Mouse (Mus musculus) heart, embryonic 12.5 days (tissue): ENCODE results near the gene Inf2. TPM values are rescaled to one million over a fixed set of nuclear protein-coding genes. Genes with fewer than 3 reads are reported as not detected.

Experiments used
- ATAC-seq: fragments of 200-750 bp; cut with Nextera tagmentation; 2 replicates; pipeline ENCODE4 v1.8.0; 2017; ENCODE audit warnings: moderate TSS enrichment, moderate library complexity; ENCODE audit not compliant: insufficient number of reproducible peaks, low FRiP score
- H3K27ac ChIP-seq: fragments of 300-500 bp; sonication (generic); 2 replicates; pipeline ENCODE4 v1.5.1; 2016; ENCODE audit warnings: mild to moderate bottlenecking, moderate library complexity; ENCODE audit not compliant: poor library complexity, severe bottlenecking
- H3K27me3 ChIP-seq: fragments of 300-500 bp; sonication (generic); replicated peaks from 2 replicates; pipeline ENCODE4 v1.6.1; 2016; ENCODE audit warnings: mild to moderate bottlenecking, moderate library complexity
- H3K36me3 ChIP-seq: fragments of 300-500 bp; sonication (generic); 2 replicates; pipeline ENCODE4 v1.6.1; 2016; ENCODE audit warnings: mild to moderate bottlenecking, moderate library complexity
- H3K4me1 ChIP-seq: fragments of 300-500 bp; sonication (generic); replicated peaks from 2 replicates; pipeline ENCODE4 v1.6.1; 2016; ENCODE audit warnings: mild to moderate bottlenecking
- H3K4me2 ChIP-seq: fragments of 300-500 bp; sonication (generic); 2 replicates; pipeline ENCODE4 v1.6.1; 2016; ENCODE audit warnings: mild to moderate bottlenecking, moderate library complexity
- H3K4me3 ChIP-seq: fragments of 300-500 bp; sonication (generic); 2 replicates; pipeline ENCODE4 v1.5.1; 2016; ENCODE audit warnings: mild to moderate bottlenecking
- H3K9ac ChIP-seq: fragments of 300-500 bp; sonication (generic); 2 replicates; pipeline ENCODE4 v1.6.1; 2016; ENCODE audit warnings: mild to moderate bottlenecking, moderate library complexity
- H3K9me3 ChIP-seq: fragments of 300-500 bp; sonication (generic); replicated peaks from 2 replicates; pipeline ENCODE4 v1.6.1; 2016; ENCODE audit warnings: mild to moderate bottlenecking, moderate library complexity
- WGBS: fragments of 180-500 bp; shearing (Covaris S2); methylation state at CpG from one replicate; pipeline ENCODE4 v1.1.7; 2016; 5-methylcytosine and 5-hydroxymethylcytosine counted together
- polyA plus RNA-seq: library from polyadenylated mRNA; unstranded; fragments of >200 nt; fragmentation: Nextera tagmentation; extraction: Ambion mirVana; gene quantifications from 2 replicates; pipeline ENCODE4 v1.2.1, GENCODE M21; 2016

Inf2 gene
- polyA plus RNA-seq, 1 experiment from 2014 or later, result 2.2 TPM

DNA sequence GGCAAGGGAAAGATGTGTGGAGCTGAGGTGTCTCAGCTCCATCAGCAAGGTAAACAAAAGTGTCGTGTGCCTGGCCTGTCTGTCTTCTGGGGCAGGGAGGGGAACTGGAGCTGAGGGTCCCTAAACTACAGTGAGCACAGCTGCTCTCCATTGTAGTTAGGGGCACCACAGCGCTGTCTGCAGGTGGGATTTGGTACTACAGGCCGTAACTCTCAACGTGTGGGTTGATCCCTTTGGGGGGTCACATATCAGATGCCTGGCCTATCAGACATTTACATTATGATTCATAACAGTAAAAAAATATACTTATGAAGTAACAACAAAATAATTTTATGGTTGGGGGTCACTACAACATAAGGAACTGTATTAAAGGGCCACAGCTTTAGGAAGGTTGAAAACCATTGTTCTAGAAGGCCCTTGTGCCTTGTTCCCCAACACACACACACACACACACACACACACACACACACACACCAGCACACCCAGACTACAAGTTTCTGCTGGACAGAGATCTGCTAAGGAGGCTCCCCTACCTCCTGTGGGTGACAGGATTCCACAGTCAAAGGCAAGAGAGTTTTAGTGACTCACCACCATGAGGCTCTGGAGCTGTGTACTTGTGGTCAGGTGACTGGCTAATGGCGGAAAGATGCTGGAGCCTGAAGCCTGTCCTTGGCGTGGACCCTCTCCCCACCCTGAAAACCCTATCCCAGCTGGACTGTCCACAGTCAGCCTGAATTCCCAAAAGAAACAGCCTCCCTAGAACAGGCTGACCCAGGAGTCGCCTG lies 38.7 kb downstream of the Inf2 start:
- 57% methylated on average over 7 of the region's 7 CpGs for WGBS
- no peak overlapping the region for H3K9ac ChIP-seq
- H3K27me3 ChIP-seq, result no peaks in the 10 kb centered on the region
- H3K4me1 ChIP-seq, result peaks cover 72% of the 10 kb centered on the region
- H3K4me3 ChIP-seq, result no peak overlapping the region
- no peaks in the 10 kb centered on the region; the same call in 1 of the 2 replicates for H3K36me3 ChIP-seq
- no peak overlapping the region for H3K4me2 ChIP-seq
- no peaks in the 10 kb centered on the region for H3K9me3 ChIP-seq
- H3K27ac ChIP-seq, result no peak overlapping the region
- no peak for ATAC-seq

DNA sequence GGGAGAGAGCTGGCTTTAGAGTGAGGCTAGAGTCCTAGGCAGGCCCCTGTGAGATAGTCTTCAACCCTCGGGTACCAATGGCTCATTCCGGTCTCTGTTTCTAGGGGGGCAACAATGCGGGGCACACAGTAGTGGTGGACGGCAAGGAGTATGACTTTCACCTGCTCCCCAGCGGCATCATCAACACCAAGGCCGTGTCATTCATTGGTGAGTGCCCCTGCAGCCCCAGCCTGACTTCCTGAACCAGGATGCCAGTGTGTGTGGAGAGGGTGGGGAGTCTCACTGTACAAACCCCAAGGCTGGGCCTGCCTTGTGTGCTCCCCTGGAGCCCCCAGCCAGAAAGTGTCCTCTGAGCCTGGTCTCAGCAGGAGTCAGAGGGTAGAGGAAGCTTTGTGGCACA lies 39.6 kb downstream of the Inf2 start:
- H3K27me3 ChIP-seq, result no peaks in the 10 kb centered on the region
- H3K9me3 ChIP-seq, result no peaks in the 10 kb centered on the region
- no peak overlapping the region for H3K9ac ChIP-seq
- H3K4me3 ChIP-seq, result no peak overlapping the region
- ATAC-seq, result no peak
- H3K4me1 ChIP-seq, result peaks cover 69% of the 10 kb centered on the region
- peak overlapping the region; percentile 32; the same call in 1 of the 2 replicates for H3K27ac ChIP-seq
- peak overlapping the region; percentile 67; the same call in 1 of the 2 replicates for H3K4me2 ChIP-seq
- WGBS, result 80% methylated on average over 6 of the region's 6 CpGs
- peaks cover 7% of the 10 kb centered on the region for H3K36me3 ChIP-seq

DNA sequence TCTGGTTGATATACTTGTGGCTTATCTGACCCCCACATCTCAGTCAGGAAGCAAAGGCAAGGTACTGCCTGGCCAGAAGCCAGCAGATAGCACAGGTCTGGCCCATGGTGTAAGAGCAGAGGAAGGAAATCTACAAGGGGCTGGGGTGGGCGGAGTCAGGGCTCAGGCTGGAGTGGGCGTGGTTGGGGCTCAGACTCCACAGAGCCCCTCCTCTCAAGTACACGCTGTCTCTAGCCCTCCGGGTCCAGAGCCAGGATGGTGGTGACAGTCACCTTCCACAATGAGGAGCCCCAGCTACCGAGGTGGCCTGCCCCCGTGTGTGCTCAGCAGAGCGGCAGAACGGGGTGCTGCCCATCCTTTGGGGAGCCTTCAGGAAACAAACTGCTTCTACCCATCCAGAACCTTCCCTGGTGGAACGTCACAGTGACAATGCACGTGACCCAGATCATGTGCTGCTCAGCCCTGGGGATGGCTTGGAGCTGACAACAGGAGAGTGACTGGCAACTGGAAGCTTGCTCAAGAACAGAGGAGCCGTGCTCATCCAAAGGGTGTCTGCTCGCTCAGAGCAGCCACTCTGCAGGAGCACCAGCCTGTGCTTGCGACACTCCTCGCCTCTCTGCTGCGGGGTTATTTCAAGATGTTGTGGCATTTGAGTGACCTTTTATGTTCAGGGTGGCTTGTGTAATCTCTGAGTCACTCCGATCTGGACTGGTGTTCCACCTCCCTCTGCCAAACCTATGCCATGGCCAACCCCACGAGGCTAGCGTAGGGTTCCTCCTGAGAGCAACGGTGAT lies 40.5 kb downstream of the Inf2 start:
- Histone ChIP-seq H3K36me3 (peaks cover 17% of the 10 kb centered on the region), H3K4me2 (peak overlapping the region; percentile 67), H3K9me3 (no peaks in the 10 kb centered on the region), H3K4me1 (peaks cover 60% of the 10 kb centered on the region), H3K9ac (peak overlapping the region; percentile 35; the same call in 1 of the 2 replicates), H3K27ac (peak overlapping the region; percentile 40), H3K27me3 (no peaks in the 10 kb centered on the region), H3K4me3 (peak overlapping the region; percentile 27)
- peak; percentile 86 for ATAC-seq
- WGBS, result 18% methylated on average over 19 of the region's 19 CpGs

DNA sequence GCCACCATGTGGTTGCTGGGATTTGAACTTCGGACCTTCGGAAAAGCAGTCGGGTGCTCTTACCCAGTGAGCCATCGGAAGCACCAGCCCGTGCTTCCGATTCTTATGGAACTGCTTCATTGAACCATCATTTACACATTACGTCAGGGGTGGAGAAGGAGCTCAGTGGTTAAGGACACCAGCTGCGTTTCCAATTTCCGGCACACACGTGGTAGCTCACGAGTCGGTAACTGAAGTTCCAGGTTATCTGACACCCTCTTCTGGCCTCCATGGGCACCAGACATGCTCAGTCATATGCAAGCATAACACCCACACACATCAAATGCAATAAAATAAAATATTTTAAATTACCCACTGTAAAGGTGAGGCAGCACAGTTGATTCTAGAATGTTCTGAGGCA lies 41.4 kb downstream of the Inf2 start:
- 91% methylated on average over 12 of the region's 12 CpGs for WGBS
- no peak for ATAC-seq
- peaks cover 20% of the 10 kb centered on the region for H3K36me3 ChIP-seq
- H3K9me3 ChIP-seq, result no peaks in the 10 kb centered on the region
- no peak overlapping the region for H3K4me3 ChIP-seq
- no peaks in the 10 kb centered on the region for H3K27me3 ChIP-seq
- H3K27ac ChIP-seq, result no peak overlapping the region
- H3K4me1 ChIP-seq, result peaks cover 58% of the 10 kb centered on the region
- H3K9ac ChIP-seq, result no peak overlapping the region
- H3K4me2 ChIP-seq, result no peak overlapping the region

DNA sequence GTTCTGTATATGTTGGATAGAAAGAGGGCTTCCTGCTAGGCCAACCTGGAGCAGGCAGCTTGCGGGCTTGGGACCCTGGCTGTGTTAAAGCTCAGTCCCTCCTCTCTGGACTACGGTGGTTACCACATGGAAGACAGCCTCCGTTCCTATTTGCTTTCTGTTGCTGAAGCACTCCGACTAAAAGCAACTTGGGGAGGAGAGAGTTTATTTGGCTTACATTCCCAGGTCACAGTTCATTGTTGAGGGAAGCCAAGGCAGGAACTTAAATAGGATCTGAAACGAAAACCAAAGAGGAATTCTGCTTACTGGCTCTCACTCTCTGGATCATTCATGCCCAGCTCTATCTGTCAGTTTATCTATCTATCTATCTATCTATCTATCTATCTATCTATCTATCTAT lies 42.2 kb downstream of the Inf2 start:
- H3K9ac ChIP-seq, result no peak overlapping the region
- peaks cover 53% of the 10 kb centered on the region for H3K4me1 ChIP-seq
- ATAC-seq, result no peak
- H3K27ac ChIP-seq, result no peak overlapping the region
- H3K27me3 ChIP-seq, result no peaks in the 10 kb centered on the region
- WGBS, result 85% methylated on average over 5 of the region's 5 CpGs
- H3K4me3 ChIP-seq, result no peak overlapping the region
- H3K9me3 ChIP-seq, result no peaks in the 10 kb centered on the region
- H3K36me3 ChIP-seq, result peaks cover 20% of the 10 kb centered on the region
- H3K4me2 ChIP-seq, result no peak overlapping the region

- H3K4me3 ChIP-seq, result no peak overlapping the region
- WGBS, result 27% methylated on average over 1 of the region's 1 CpGs
- no peaks in the 10 kb centered on the region for H3K9me3 ChIP-seq
- no peak overlapping the region for H3K4me2 ChIP-seq
- no peak overlapping the region; the same call in 1 of the 2 replicates for H3K27ac ChIP-seq
- H3K36me3 ChIP-seq, result peaks cover 27% of the 10 kb centered on the region
- H3K4me1 ChIP-seq, result peaks cover 47% of the 10 kb centered on the region
- no peak for ATAC-seq
- no peak overlapping the region for H3K9ac ChIP-seq
- H3K27me3 ChIP-seq, result no peaks in the 10 kb centered on the region
These were observed 42.9 kb downstream of the Inf2 start for GRCm38 (mm10) chr12:112631472-112631871.

GRCm38 (mm10) chr12:112632084-112632777 lies 43.6 kb downstream of the Inf2 start:
- no peak overlapping the region for H3K9ac ChIP-seq
- no peaks in the 10 kb centered on the region for H3K9me3 ChIP-seq
- no peak overlapping the region; the same call in 1 of the 2 replicates for H3K27ac ChIP-seq
- peaks cover 30% of the 10 kb centered on the region for H3K36me3 ChIP-seq
- ATAC-seq, result no peak
- no peak overlapping the region for H3K4me2 ChIP-seq
- peaks cover 41% of the 10 kb centered on the region for H3K4me1 ChIP-seq
- H3K27me3 ChIP-seq, result no peaks in the 10 kb centered on the region
- no peak overlapping the region for H3K4me3 ChIP-seq
- WGBS, result 73% methylated on average over 11 of the region's 11 CpGs

- no peak overlapping the region for H3K4me2 ChIP-seq
- WGBS, result 68% methylated on average over 5 of the region's 5 CpGs
- H3K4me1 ChIP-seq, result peaks cover 35% of the 10 kb centered on the region
- peaks cover 30% of the 10 kb centered on the region for H3K36me3 ChIP-seq
- no peaks in the 10 kb centered on the region for H3K9me3 ChIP-seq
- H3K27me3 ChIP-seq, result no peaks in the 10 kb centered on the region
- ATAC-seq, result no peak
- H3K9ac ChIP-seq, result no peak overlapping the region
- H3K27ac ChIP-seq, result no peak overlapping the region
- H3K4me3 ChIP-seq, result no peak overlapping the region
These were observed 44.3 kb downstream of the Inf2 start for GRCm38 (mm10) chr12:112632907-112633306.

- ATAC-seq, result no peak
- Histone ChIP-seq H3K27me3 (no peaks in the 10 kb centered on the region), H3K4me3 (no peak overlapping the region), H3K27ac (no peak overlapping the region), H3K4me2 (no peak overlapping the region), H3K4me1 (peaks cover 27% of the 10 kb centered on the region), H3K36me3 (peaks cover 30% of the 10 kb centered on the region), H3K9me3 (no peaks in the 10 kb centered on the region), H3K9ac (no peak overlapping the region)
- WGBS, result 70% methylated on average over 9 of the region's 9 CpGs
These were observed 45.1 kb downstream of the Inf2 start for GRCm38 (mm10) chr12:112633686-112634085.

DNA sequence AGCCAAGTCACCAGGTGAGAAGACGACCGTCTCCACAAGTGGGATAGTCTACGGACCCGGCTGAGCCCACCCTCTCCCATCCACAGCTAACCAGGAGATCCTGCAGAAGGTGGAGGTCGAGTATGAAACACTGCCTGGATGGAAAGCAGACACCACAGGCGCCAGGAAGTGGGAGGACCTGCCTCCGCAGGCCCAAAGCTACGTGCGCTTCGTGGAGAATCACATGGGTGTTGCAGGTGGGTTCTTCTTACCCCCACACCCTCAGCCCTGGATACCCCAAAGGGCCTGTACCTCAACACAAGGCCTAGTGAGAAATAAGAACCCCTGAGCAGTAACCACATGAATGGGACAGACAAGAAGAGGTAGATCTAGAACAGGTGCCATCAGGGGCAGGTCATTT lies 50.9 kb downstream of the Inf2 start:
- H3K9me3 ChIP-seq, result no peaks in the 10 kb centered on the region

DNA sequence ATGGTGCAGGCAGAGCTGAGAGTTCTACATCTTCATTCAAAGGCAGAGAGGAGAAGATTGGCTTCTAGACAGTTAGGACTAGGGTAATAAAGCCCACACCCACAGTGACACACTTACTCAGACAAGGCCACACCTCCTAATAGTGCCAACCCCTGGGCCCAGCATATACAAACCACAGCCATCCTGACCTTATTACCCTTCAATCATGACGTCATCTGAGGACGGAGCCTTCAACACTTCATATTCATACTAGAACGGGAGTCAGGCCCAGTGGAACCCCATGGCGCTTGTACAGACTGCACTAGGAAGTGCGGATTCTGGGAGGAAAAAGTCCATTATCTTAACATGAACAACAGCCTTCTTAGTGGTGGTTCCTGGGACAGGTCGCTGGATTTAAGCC lies 54.5 kb downstream of the Inf2 start:
- Histone ChIP-seq H3K9ac (no peak overlapping the region), H3K4me1 (peaks cover 16% of the 10 kb centered on the region), H3K9me3 (no peaks in the 10 kb centered on the region), H3K36me3 (peaks cover 26% of the 10 kb centered on the region), H3K27ac (no peak overlapping the region), H3K4me2 (no peak overlapping the region), H3K27me3 (no peaks in the 10 kb centered on the region), H3K4me3 (no peak overlapping the region)
- WGBS, result 89% methylated on average over 6 of the region's 6 CpGs
- ATAC-seq, result no peak

More for the DNA sequence above, 50.9 kb downstream of the Inf2 start:
- 83% methylated on average over 10 of the region's 10 CpGs for WGBS
- H3K27me3 ChIP-seq, result no peaks in the 10 kb centered on the region
- H3K4me1 ChIP-seq, result no peaks in the 10 kb centered on the region
- no peak for ATAC-seq
- peaks cover 27% of the 10 kb centered on the region for H3K36me3 ChIP-seq
- no peak overlapping the region for H3K4me3 ChIP-seq
- H3K4me2 ChIP-seq, result no peak overlapping the region
- no peak overlapping the region for H3K9ac ChIP-seq
- H3K27ac ChIP-seq, result no peak overlapping the region
